Mouse (Mus musculus) central nervous system, embryonic 18 days (tissue): ENCODE measurements around the gene Csl. TPM values are rescaled to one million over a fixed set of nuclear protein-coding genes. Genes with fewer than 3 reads are reported as not detected.

ENCODE experiments used
- polyA plus RNA-seq: library from polyadenylated mRNA; depleted of rRNA; stranded (reverse); fragments of >200 nt; gene quantifications from 2 replicates; pipeline ENCODE4 v1.2.3, GENCODE M21; 2012; rRNA removed

Gene Csl
- 0.04 TPM in 1 of 2 replicates, not detected in the other for polyA plus RNA-seq

DNA sequence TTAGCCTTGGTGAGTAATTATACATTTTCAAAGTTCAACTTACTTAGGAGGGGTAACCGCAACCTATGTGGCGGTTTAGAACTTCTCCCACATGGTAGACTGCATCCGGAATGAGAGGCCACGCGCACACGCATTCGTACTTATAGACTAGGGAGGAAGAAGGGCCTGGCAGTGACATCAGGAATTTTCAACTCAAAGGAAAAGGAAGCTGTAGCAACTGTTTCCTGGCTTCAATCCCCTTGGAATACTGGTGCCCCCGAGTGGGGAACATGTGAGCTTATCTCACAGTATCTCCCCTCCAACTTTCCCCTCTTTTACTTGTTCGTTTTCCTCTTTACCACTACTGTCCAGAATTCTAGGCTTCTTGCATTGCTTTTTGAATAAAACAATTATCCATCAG is at the start of gene Csl:
Gene Csl, minus strand, starts transcription at position 101 of the 400 bp plus-strand sequence.

